Mouse (Mus musculus): Measurements from ENCODE around the gene Slc18a2. TPM values are rescaled to one million over a fixed set of nuclear protein-coding genes. Genes with fewer than 3 reads are reported as not detected.

Slc18a2 gene
- polyA plus RNA-seq, 1 experiment from 2014 or later = 11.7 TPM

DNA sequence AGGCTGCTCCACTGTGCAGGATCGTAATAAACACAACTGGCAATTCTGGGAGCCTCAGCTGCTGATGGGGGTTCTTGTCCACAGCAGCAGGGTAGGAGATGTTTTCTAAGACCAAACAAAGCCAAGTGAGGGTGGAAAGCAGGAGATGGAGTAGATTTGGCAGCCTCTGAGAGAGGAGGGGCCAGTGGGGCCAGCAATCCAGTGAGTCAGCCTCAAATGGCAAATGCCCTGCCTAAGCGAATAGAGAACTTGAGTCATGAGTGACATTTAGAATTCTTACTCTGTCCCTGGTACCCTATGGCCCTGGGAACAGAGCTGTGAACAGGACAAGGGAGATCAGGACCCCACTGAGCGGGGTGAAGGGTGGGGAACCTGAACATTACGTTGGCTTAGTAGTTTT is 12.6 kb upstream of the Slc18a2 start:
- H3K27me3 ChIP-seq (ENCODE audit: insufficient read depth, poor library complexity, severe bottlenecking) = no peaks in the 10 kb centered on the region
- no peak overlapping the region for H3K4me3 ChIP-seq
- H3K4me1 ChIP-seq (replicated peaks) = peaks cover 20% of the 10 kb centered on the region
- no peaks in the 10 kb centered on the region for H3K9me3 ChIP-seq
- no peak overlapping the region for H3K27ac ChIP-seq
- H3K36me3 ChIP-seq = no peaks in the 10 kb centered on the region
- 81% methylated on average over 4 of the region's 4 CpGs for WGBS
- no peak for DNase-seq (ENCODE audit: low spot score)

DNA sequence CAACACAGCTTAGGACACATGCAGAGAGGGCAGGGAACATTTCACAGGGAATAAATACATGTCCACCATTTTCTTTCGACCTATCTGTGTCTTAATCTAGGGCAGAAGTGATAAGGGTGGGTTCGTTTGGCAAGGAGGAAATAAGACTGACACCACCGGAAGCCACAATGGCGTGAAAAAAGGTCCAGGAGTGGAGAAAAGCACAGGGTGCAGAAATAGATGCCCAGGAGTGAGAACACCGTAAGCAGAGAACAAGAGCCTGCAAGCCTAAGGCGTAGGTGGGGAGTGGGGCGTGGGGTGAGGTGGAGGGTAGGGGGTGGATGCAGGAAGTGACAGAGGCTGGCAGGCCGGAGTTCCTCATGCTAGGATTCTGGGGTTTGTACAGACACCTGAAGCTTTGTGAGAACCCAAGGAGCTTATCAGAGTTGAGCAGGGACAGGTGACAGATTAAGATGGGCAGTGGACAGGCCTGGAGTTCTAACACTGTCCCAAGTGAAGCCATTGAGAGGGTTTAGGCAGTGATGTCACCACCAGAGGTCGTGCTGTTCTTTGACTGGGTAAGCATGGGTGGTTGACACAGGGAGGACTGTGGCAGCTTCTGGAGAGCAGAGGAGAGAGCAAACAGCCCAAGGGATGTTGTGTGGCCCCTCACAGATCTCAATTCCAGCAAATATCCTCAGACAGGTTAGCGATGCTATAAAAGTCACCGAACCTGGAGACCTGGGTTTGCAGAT is 12.0 kb upstream of the Slc18a2 start:
- Histone ChIP-seq H3K9me3 (no peaks in the 10 kb centered on the region), H3K4me1 (replicated peaks) (peaks cover 20% of the 10 kb centered on the region), H3K36me3 (no peaks in the 10 kb centered on the region), H3K27ac (no peak overlapping the region), H3K27me3 (ENCODE audit: insufficient read depth, poor library complexity, severe bottlenecking) (no peaks in the 10 kb centered on the region), H3K4me3 (no peak overlapping the region)
- WGBS = 78% methylated on average over 11 of the region's 11 CpGs
- peak; percentile 23 for DNase-seq (ENCODE audit: low spot score)

DNA sequence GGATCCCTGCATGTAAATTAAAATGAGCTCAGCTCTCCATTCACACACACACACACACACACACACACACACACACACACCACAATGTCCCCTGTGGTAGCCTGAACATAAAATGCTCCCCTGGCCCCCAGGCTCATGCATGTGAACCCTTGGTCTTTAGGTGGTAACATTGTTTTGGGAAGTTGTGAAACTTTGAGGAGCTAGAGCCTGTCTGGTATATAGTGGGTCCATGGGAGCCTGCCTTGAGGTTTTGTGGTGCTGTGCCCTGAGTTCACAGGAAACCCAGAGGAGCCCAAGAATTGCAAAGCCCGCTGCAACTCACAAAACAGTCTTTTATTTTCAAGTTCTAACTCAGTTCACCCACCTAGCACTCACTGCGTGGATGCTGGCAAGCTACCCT is 8.0 kb upstream of the Slc18a2 start:
- 69% methylated on average over 2 of the region's 2 CpGs for WGBS
- H3K4me3 ChIP-seq = no peak overlapping the region
- H3K9me3 ChIP-seq = no peaks in the 10 kb centered on the region; the same call in 1 of the 2 replicates
- H3K4me1 ChIP-seq (replicated peaks) = peaks cover 15% of the 10 kb centered on the region
- no peak for DNase-seq (ENCODE audit: low spot score)
- H3K36me3 ChIP-seq = no peaks in the 10 kb centered on the region
- no peak overlapping the region for H3K27ac ChIP-seq
- H3K27me3 ChIP-seq (ENCODE audit: insufficient read depth, poor library complexity, severe bottlenecking) = no peaks in the 10 kb centered on the region

DNA sequence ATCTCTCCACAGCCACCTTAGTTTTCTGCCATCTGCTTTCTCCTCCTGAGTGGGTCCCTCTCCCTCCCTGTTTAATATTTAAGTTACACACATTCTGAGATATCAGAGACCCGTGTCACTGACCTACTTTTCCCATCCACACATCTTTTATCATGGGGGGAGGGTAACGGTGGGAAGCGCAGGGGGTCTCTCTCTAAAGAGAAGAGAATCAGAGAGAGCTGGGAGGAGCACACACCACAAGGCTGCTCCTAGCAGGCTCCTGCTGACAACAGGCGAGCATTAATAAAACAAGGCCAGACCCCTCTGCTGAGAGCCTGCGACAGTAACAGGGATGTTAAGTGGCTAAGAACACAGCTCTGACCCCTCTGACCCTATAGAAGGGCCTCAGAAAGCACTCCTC is 1.1 kb upstream of the Slc18a2 start:
- H3K27me3 ChIP-seq (ENCODE audit: insufficient read depth, poor library complexity, severe bottlenecking) = peaks cover 59% of the 10 kb centered on the region
- no peaks in the 10 kb centered on the region; the same call in 1 of the 2 replicates for H3K9me3 ChIP-seq

DNA sequence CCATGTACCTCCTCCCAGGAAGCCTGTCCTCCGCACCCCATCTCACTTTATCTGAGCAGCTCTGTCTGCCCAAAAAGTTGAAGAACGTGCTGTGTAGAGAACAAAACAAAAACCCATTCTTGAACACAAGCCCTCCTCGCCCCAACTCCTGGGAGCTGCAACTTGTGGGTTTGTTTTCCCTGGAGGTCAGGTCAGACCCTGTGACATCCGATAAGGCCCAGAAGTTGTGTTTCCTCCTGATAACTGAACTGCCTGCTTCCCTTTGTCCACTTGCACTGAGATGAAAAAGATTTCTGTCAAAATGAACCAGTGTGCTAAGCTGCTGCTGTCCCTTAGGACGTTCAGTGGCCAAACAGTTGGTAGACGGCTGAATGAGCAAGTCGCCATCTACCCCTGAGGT is 908 bp downstream of the Slc18a2 start:
- WGBS = 40% methylated on average over 7 of the region's 7 CpGs
- Histone ChIP-seq H3K27ac (peak overlapping the region; percentile 73; the same call in 1 of the 2 replicates), H3K36me3 (no peaks in the 10 kb centered on the region)

More for the DNA sequence above, 1.1 kb upstream of the Slc18a2 start:
- no peak for DNase-seq (ENCODE audit: low spot score)
- Histone ChIP-seq H3K27ac (no peak overlapping the region), H3K4me3 (no peak overlapping the region), H3K36me3 (no peaks in the 10 kb centered on the region), H3K4me1 (replicated peaks) (peaks cover 32% of the 10 kb centered on the region)
- WGBS = 22% methylated on average over 5 of the region's 5 CpGs

DNA sequence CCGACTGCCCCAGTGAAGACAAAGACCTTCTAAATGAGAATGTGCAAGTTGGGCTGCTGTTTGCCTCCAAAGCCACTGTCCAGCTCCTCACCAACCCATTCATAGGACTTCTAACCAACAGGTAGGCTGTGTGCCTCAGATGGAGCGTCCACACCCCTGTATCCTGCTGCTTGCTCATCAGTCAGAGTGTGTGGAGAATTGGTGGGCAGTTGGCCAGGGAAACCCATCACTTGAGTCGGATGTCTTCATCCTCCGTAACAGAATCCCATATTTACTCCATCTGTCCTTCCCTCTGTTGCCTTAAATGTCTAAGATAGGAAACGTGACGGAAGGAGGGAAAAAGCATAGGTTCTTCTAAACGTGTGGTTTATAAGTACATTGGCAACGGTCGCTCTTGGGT is 2.5 kb downstream of the Slc18a2 start:
- peaks cover 74% of the 10 kb centered on the region for H3K27me3 ChIP-seq (ENCODE audit: insufficient read depth, poor library complexity, severe bottlenecking)
- DNase-seq (ENCODE audit: low spot score) = no peak
- peaks cover 67% of the 10 kb centered on the region for H3K4me1 ChIP-seq (replicated peaks)
- 87% methylated on average over 9 of the region's 9 CpGs for WGBS
- H3K27ac ChIP-seq = no peak overlapping the region
- H3K4me3 ChIP-seq = no peak overlapping the region
- H3K36me3 ChIP-seq = no peaks in the 10 kb centered on the region
- H3K9me3 ChIP-seq = no peaks in the 10 kb centered on the region

More for the DNA sequence above, 908 bp downstream of the Slc18a2 start:
- DNase-seq (ENCODE audit: low spot score) = no peak
- peaks cover 51% of the 10 kb centered on the region for H3K4me1 ChIP-seq (replicated peaks)
- peaks cover 72% of the 10 kb centered on the region for H3K27me3 ChIP-seq (ENCODE audit: insufficient read depth, poor library complexity, severe bottlenecking)
- no peaks in the 10 kb centered on the region; the same call in 1 of the 2 replicates for H3K9me3 ChIP-seq
- peak overlapping the region; percentile 61 for H3K4me3 ChIP-seq

DNA sequence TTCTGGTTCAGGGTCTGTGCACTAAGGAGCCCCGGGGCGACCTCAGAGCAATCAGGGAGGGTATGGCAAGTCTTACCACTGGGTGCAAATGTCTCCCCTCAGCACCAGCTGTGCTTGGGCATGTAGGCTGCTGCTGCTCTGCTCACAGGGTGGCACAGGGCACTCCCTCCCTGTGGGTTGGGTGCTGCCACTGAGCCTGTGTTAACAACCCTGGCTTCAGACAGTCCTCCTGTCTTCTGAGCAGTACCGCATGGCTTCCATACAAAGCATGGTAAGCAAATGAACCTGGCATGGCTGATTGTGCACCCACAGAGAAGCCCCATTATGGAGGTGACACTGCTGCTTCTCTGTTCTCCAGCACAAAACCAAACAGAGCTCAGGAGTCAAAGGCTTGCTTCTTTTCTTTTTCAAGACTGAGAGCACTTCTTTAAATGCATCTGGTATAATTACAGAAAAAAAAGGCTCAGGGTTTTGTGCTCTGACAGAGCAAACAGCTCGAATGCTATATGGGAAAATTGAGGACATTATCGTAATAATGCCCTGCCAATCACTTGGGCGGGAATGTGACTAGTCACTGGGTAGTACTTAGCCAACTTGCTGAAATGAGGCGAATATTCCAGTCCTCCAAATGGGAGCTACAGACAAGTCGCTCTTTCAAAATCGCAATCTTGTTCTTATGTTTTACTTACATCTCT is 4.3 kb downstream of the Slc18a2 start:
- Histone ChIP-seq H3K9me3 (no peaks in the 10 kb centered on the region), H3K27me3 (ENCODE audit: insufficient read depth, poor library complexity, severe bottlenecking) (peaks cover 67% of the 10 kb centered on the region), H3K36me3 (no peaks in the 10 kb centered on the region), H3K4me3 (no peak overlapping the region), H3K4me1 (replicated peaks) (peaks cover 60% of the 10 kb centered on the region), H3K27ac (0 out of 2 replicates have a peak overlapping the region, but pooled peaks have one; percentile 3)
- 61% methylated on average over 9 of the region's 9 CpGs for WGBS
- DNase-seq (ENCODE audit: low spot score) = no peak

DNA sequence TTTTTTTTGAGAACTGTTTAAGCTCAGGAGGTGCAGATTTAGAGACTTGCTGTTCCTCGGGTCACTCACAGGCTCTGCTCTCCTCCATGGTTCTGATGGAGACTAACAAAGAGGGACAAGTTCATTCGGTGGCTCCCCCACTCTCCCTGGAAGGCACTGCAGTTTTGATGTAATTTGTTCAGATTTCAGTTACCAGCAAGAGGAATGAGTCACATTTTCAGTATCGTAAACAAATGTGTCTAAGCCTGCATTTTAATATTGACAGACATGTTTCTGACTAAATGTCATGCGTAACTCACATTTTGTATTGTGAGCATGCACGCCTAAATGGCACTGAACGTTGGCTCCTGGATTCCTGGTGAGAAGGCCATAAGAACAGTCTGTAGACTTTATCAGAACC is 5.2 kb downstream of the Slc18a2 start:
- Histone ChIP-seq H3K9me3 (no peaks in the 10 kb centered on the region), H3K4me3 (no peak overlapping the region), H3K36me3 (no peaks in the 10 kb centered on the region), H3K4me1 (replicated peaks) (peaks cover 51% of the 10 kb centered on the region), H3K27ac (peak overlapping the region; percentile 77), H3K27me3 (ENCODE audit: insufficient read depth, poor library complexity, severe bottlenecking) (peaks cover 58% of the 10 kb centered on the region)
- 68% methylated on average over 6 of the region's 6 CpGs for WGBS
- no peak for DNase-seq (ENCODE audit: low spot score)

DNA sequence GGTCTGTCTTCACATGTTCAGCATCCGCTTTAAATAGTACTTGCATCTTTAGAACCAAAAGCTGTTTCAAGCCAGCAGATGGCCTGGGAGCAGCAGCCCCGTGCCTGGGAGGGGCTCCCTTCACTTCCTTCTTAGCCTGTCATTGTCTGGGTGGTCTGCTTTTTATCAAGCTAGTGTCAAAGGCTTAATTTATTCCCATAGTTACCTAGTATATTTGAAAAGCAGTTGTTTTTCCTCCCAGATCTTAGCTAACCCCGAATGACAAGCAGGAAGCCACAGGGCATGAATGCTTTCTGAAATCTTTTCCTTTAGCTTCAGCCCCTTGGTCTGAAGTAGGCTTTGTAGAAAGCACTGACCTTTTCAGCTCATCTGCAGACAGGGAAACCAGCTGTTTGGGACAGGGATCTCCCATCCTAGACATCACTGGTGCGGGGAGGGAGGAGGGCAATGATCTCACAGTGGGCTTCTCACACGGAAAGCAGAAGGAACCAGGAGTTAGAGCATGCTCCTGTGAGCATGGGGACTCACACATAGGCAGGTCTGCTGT is 6.8 kb downstream of the Slc18a2 start:
- peak; percentile 47 for DNase-seq (ENCODE audit: low spot score)
- no peak overlapping the region for H3K4me3 ChIP-seq
- H3K9me3 ChIP-seq = no peaks in the 10 kb centered on the region
- peak overlapping the region; percentile 77 for H3K27ac ChIP-seq
- peaks cover 41% of the 10 kb centered on the region for H3K4me1 ChIP-seq (replicated peaks)
- peaks cover 42% of the 10 kb centered on the region for H3K27me3 ChIP-seq (ENCODE audit: insufficient read depth, poor library complexity, severe bottlenecking)
- H3K36me3 ChIP-seq = no peaks in the 10 kb centered on the region
- WGBS = 21% methylated on average over 5 of the region's 5 CpGs

DNA sequence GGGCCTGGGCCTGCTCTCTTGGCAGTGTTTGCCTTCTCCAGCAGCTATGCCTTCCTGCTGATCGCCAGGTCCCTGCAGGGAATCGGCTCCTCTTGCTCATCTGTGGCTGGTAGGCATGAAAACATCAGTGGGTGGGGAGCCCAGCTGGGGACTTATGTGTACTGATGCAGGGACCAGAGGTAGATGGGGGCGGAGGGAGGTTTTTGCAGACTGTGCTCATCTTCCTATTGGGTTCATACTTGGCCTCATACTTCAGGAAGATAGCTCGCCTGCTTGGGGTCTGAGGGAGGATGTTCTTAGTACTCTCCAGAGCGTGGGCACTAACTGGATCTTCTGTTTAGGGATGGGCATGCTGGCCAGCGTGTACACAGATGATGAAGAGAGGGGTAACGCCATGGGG is 12.5 kb downstream of the Slc18a2 start:
- Histone ChIP-seq H3K36me3 (no peaks in the 10 kb centered on the region), H3K9me3 (no peaks in the 10 kb centered on the region), H3K4me3 (no peak overlapping the region), H3K27me3 (ENCODE audit: insufficient read depth, poor library complexity, severe bottlenecking) (peaks cover 10% of the 10 kb centered on the region; the same call in 1 of the 2 replicates), H3K4me1 (replicated peaks) (peaks cover 11% of the 10 kb centered on the region; the same call in 1 of the 2 replicates), H3K27ac (no peak overlapping the region)
- 82% methylated on average over 7 of the region's 7 CpGs for WGBS
- DNase-seq (ENCODE audit: low spot score) = no peak

DNA sequence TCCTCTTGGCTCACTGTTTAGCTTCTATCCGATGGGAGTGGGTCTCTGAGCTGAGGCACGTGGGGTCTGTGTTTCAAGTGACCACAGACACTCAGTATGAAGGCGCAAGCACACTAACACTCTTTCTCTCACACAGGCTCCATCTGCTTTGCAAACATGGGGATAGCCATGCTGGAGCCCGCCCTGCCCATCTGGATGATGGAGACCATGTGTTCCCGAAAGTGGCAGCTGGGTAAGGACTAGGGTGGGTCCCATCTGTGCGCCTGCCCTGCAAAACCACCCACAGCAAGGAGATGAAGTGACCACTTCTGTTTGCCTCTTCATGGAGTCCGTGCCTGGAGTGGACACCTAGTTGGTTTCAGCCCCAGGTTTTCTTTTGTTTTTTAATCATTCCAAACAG is 15.7 kb downstream of the Slc18a2 start:
- Histone ChIP-seq H3K4me1 (replicated peaks) (peaks cover 8% of the 10 kb centered on the region; the same call in 1 of the 2 replicates), H3K4me3 (no peak overlapping the region), H3K9me3 (no peaks in the 10 kb centered on the region), H3K27ac (no peak overlapping the region), H3K36me3 (peaks cover 12% of the 10 kb centered on the region), H3K27me3 (ENCODE audit: insufficient read depth, poor library complexity, severe bottlenecking) (peaks cover 4% of the 10 kb centered on the region; the same call in 1 of the 2 replicates)
- 84% methylated on average over 7 of the region's 7 CpGs for WGBS
- DNase-seq (ENCODE audit: low spot score) = peak; percentile 36

DNA sequence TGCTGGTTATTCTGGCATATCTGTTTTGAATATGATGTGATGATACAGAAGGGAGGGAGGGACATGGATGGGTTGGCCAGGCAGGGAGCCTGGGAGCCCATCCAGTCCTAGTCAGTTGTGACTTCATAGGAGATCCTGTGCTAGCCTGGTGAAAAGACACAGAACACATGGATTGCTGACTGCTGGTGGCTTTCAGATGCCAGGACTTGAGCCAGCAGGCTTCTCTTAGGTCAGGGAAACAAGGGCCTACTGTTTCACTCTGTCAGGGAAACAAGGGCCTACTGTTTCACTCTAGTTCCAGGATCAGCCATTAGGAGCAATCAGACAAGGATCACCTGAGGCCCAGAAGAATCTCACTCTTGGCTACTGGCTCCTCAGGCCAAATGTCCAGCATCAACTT is 20.1 kb downstream of the Slc18a2 start:
- Histone ChIP-seq H3K4me3 (no peak overlapping the region), H3K36me3 (peaks cover 15% of the 10 kb centered on the region), H3K27ac (no peak overlapping the region), H3K27me3 (ENCODE audit: insufficient read depth, poor library complexity, severe bottlenecking) (no peaks in the 10 kb centered on the region), H3K4me1 (replicated peaks) (peaks cover 8% of the 10 kb centered on the region; the same call in 1 of the 2 replicates), H3K9me3 (no peaks in the 10 kb centered on the region)
- DNase-seq (ENCODE audit: low spot score) = no peak

DNA sequence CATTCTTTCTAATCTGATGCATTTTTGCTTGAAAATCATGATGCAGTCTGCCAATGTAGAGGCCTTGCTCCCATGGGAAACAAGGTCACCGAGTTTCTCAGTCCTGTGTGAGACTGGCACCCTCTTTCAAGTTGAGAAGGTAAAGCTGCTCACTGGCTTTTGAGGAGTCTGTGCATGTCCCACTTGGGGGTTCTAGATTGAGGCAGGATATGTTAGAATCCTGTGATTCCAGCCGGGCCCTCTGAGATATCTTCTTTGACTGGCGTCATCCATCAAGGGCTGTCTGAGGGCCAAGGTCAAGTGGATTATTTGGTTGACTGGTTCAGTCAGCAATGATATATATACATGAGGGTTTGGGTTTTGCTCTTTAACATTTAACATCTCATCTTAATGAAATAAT is 21.3 kb downstream of the Slc18a2 start:
- Histone ChIP-seq H3K9me3 (no peaks in the 10 kb centered on the region), H3K27me3 (ENCODE audit: insufficient read depth, poor library complexity, severe bottlenecking) (no peaks in the 10 kb centered on the region), H3K4me3 (no peak overlapping the region), H3K36me3 (peaks cover 18% of the 10 kb centered on the region), H3K27ac (no peak overlapping the region), H3K4me1 (replicated peaks) (peaks cover 5% of the 10 kb centered on the region; the same call in 1 of the 2 replicates)
- no peak for DNase-seq (ENCODE audit: low spot score)
- WGBS = 88% methylated on average over 3 of the region's 3 CpGs
